Mouse (Mus musculus): ENCODE data around the gene Cited1. TPM values are rescaled to one million over a fixed set of nuclear protein-coding genes. Genes with fewer than 3 reads are reported as not detected.

The Cited1 gene
- polyA plus RNA-seq, 1 experiment from 2014 or later, result 18.5 TPM

Small RNAs within 50 kb of the gene (microRNA-seq; reads per million reads assigned to microRNA genes)
- not detected for gene Gm26318

Other genes starting within 250 kb of the Cited1 start
- gene Rtl5, start 180.9 kb downstream of the Cited1 start, polyA plus RNA-seq (2015; fragmentation: Nextera tagmentation; extraction: Ambion mirVana), result 2.0 and 2.3 TPM in 2 replicates
- gene Pin4, start 132.7 kb downstream of the Cited1 start, polyA plus RNA-seq (2015; fragmentation: Nextera tagmentation; extraction: Ambion mirVana), result 59.6 and 64.8 TPM in 2 replicates
- 17.0 and 17.1 TPM in 2 replicates for gene Ercc6l, start 95.1 kb downstream of the Cited1 start, polyA plus RNA-seq (2015; fragmentation: Nextera tagmentation; extraction: Ambion mirVana)
- 801 and 804 TPM in 2 replicates for gene Rps4x, start 62.8 kb downstream of the Cited1 start, polyA plus RNA-seq (2015; fragmentation: Nextera tagmentation; extraction: Ambion mirVana)

All from lung, embryonic 15.5 days (tissue).